Mouse (Mus musculus) kidney, adult 11 months (tissue): ENCODE measurements around the gene Camsap2.
A peak's percentile ranks its signal among the peaks of the same experiment; 100 is the strongest.

Experiments used
- DNase-seq: peaks from one replicate; pipeline ENCODE4 v3.0.0; 2022

Camsap2 gene

DNA sequence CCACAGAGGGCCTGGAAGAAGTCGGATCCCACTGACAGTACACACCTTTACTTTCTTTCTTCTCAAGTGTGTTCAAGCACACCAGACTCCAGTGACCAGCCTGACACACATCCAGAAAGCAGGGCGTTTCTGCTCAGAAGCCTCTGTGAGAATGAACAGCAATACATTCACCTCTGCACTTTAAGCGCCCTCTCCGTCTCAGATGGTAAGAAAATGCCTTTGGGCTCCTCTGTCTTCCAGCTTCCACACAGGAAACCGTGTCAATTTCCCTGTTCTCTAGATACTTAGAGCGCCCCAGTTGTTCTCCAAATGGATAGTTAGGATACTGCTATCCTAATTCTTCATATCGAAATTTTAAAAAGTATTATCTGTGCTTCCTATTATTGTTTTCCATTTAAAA, 2.2 kb downstream of the Camsap2 start:
- no peak for DNase-seq

DNA sequence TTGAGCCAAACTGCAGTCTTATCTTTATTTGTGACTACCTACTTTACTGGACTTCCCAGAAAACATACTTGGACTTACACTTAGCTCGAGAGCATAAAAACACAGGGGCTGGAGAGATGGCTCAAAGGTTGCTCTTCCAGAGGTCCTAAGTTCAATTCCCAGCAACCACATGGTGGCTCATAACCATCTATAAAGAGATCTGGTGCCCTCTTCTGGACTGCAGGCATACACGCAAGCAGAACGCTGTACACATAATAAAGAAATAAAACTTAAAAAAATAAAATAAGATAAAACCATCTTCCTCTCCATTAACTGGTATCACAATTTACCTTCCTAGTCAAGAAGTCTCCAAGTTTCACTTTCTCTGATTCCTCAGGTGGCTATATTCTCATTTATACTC, 5.4 kb downstream of the Camsap2 start:
- no peak for DNase-seq

DNA sequence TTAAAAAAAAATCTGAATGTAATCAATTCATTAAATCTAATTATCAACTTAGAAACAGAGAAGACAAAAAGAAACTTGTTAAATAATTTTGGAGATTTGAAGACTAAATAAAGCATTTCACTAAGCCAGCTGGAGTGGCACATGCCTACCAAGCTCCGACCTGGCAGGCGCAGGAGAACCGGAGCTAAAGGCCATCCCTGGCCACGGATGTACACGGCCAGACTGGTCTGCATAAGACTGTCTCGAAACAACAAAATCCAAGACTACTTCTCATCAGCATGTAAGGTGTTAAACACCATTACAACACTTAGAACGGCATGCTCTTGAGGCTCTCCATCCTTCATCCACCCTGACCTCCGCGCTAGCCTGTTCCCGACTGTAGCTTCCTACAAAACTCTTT, 11.2 kb downstream of the Camsap2 start:
- DNase-seq, result no peak

DNA sequence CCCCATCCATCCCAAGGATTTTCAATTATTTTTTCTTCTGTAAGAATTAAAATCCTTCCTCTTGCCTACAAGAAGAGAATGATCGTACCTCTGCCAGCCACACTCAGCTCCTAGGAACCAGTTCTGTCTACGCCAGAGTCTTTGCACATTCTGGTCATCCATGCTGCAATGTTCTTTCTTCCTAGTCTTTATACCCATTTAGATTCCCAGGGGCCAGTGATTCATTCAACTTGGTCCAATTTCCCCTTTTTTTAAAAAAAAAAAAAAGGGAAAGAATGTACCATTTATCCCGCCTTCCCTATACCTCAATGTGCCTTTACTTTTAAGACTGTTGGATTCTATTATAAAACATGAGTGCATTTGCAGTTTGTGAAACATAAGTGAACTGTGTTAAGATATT, 12.4 kb downstream of the Camsap2 start:
- no peak for DNase-seq

DNA sequence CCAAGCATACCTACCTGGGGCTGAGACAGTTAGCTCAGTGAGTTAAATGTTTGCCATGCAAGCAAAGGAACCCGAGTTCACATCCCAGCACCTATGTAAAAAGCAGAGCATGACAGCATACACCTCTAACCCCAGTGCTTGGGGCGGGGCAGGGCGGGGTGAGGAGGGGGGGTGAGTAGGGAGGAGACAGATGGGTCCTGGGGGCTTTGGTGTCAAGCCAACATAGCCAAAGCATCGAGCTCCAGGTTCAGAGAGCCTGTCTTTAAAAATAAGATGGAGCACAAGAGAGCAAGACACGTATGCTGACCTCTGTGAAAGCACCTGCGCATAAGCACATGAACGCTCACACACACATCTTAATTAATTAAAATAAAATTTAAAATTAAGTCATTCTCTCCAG, 12.8 kb downstream of the Camsap2 start:
- no peak for DNase-seq

DNA sequence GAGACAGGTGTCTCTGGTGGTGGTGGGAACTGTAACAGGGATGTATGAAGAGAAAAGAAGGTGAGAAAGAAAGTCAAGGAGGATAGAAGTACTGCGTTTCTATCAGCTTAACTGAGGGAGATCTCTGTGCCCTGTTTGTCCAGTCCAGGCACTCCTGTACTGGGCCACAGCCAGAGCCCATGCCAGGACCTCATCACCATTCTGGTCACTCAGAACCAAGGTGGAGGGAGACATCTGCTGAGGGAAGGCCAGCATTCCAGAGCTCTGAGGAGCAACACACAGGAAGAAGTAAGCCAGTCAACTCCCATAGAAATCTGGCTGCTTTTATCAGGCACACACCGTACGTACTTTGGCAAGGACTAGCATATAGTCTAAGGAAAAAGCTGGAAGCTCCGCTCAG, 14.1 kb downstream of the Camsap2 start:
- DNase-seq, result no peak

DNA sequence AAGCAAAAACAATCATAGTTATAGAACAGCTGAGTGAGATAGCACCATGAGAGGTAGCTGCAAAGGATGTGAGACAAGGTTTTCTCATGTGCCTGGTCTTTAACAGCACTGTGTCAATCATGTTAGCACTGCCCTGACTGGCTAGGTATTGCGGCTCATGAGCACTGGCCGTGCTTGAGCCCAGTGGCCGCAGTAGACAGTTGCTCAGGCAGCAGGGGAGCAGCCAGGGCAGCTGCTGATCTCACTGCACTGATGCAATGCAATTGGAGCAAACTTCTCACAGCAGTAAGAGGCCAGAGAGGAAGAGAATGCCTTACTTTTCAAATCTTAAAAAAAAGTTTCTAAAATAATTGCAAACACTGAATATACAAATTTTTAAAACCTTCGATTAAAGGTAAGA, 16.5 kb downstream of the Camsap2 start:
- DNase-seq, result no peak

DNA sequence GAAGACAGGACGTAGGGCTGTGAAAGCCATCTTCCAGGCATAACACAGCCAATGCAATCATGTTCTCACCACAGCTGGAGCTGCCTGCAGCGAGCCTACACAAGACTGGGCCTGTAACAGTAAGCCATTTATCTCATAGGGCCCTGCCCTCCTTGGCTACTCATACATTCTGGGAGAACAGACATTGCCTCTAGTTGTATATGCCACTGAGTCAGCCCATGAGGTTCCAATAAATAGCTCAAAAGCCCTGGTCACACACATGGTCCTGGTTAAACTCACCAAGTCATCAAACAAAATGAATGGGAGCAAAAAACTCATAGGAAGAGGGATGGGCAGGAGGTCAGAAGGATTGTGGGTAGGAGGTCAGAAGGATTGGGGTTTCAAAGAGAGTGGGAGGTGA, 17.3 kb downstream of the Camsap2 start:
- DNase-seq, result no peak

DNA sequence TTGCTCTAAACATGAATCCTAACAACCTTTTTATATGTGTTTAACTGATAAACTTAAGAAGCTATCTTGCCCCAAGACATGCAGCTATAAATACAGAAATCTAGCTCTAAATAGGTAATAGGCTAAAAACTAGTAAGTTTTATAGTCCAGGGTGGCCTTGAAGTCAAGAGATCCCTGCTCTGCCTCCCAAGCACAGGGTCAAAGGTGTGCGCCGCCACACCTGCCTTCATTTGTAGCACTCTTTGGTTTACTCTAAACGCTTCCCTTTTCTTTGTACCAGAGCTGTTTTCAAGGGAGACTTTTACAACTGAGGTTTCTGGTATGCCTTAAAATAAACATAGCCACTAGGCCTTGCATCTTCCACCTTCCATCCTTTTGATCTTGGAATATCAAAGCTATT, 18.3 kb downstream of the Camsap2 start:
- DNase-seq, result no peak

DNA sequence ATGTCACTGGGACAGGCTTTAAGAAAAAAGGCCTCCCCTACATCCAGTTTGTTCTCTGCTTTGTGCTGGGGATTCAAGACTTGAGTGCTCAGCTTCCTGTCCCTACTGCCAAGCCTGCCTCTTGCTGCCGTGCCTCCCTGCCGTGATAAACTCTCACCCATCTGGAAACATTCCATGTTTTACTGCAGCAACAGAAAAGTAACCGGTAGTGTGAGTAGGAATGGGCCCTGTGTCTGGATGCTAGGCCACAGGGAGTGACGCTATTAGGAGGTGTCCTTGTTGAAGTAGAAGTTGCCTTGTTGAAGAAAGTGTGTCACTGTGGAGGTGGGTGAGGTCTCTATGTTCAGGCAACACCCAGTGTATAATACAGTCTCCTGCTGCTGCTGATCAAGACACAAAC, 20.0 kb downstream of the Camsap2 start:
- peak; percentile 17 for DNase-seq

DNA sequence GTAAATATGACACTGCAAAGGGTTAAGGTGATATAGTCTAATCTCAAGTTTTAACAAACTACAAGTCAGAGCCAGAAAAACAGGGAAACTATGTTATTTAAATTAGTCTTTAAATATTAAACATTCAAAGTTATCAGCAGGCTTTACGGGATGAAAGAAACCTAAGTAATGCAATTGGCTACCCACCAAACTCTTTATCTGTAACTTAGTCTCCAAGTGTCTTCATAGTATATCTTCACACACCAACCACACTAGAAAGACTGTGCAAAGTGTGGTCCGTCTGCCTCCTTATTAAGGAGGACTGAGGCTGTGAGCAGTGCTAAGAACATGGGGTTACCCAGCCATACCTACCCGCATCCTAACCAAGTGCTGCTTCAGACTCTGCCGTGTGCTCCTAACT, 23.6 kb downstream of the Camsap2 start:
- no peak for DNase-seq

DNA sequence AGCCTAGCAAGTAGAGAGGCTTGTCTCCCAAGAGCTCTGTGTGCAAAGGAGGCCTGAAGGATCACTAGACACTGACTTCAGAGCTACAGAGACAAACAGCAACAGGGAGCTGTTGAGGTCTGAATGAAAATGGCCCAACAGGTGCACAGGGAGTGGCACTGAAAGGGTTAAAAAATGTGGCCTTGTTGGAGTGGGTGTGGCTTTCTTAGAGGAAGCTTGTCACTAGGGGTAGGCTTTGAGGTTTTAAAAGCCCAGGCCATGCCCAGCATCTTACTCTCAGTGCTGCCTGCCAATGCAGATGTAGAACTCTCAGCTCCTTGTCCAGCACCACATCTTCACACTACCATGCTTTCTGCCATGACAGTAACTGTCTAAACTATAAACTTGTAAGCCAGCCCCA, 29.6 kb downstream of the Camsap2 start:
- DNase-seq, result no peak

DNA sequence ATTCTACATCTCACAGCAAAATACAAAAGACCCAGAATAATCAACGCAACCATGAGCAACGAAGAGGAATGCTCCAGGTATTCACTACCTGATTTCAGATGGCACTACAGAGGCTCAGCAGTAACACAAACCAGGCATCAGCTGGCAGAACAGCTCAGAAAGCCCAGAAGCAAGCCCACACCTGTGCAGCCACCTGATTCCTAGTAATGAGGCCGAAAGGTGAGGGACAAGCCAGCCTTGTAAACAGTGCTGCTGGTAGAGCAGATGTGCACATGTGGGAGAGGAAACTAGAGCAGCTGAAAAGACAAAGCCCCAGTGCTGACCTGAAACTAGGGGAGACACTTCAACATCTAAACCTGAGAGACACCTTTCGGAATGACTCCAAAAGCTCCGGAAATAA, 36.7 kb downstream of the Camsap2 start:
- no peak for DNase-seq

DNA sequence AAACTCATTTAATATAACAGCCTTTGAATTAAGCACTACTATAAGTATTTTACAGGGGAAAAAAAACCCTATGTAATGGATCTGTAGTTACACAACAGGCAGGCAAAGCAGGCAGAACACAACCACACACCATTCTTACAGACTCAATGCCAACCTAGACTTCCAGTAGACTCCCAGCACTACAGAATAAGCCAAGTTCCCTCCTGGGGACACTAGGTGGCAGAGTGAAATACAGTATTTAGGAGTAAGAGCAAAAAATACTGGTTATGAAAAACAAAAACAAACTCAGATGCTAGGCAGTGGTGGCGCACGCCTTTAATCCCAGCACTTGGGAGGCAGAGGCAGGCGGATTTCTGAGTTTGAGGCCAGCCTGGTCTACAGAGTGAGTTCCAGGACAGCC, 39.5 kb downstream of the Camsap2 start:
- peak; percentile 14 for DNase-seq

DNA sequence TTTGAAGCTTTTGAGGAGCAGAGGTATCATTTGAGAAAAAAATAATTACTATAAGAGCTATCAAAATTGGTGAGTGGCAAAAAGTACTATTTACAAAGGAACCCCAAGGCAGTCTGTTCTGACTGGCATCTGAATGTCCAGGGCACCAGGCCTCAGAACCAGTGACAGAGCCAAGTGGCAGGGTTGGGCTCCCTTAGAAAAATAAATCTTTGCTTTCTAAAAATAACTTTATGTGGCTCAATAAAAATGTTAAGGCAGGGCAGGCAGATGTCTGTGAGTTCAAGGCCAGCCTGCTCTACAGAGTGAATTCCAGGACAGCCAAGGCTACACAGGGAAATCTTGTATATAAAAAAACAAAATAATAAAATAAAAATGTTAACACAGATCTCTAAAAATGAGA, 51.9 kb downstream of the Camsap2 start:
- no peak for DNase-seq

DNA sequence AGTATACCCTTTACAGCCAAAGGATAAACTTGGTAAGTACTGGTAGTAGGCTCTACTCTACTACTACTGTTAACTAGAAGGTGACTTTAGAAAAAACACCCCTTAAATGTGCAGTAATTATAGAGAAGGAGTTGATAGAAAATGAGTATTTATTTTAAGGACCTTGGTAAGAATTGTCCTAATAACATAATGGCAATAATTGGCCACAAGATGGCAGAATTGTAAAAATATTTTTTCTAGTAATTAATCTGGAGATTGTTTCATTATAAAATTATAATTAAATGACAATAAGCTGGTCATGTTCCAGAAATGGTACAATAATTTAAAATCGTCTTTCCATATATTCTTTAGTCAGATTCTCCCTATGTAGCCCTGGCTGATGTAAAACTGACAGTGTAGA, 56.1 kb downstream of the Camsap2 start:
- DNase-seq, result no peak

DNA sequence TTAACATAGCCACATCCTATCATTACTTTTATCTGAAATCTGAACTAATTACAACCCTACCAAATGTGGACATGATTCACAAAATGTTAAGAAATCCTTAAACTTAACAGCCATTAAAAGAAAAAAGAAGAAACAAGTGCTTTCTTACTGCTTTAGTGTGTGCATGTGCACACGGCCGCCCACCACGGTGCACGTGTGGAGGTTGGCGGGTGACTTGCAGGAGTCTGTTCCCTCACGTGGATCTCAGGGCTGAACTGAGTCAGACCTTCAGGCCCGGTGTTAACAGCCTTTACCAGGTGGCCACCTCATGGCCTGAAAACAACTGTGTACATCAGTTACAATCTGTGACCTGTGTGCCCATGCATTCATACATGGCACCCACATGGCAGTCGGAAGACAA, 68.5 kb downstream of the Camsap2 start:
- no peak for DNase-seq

DNA sequence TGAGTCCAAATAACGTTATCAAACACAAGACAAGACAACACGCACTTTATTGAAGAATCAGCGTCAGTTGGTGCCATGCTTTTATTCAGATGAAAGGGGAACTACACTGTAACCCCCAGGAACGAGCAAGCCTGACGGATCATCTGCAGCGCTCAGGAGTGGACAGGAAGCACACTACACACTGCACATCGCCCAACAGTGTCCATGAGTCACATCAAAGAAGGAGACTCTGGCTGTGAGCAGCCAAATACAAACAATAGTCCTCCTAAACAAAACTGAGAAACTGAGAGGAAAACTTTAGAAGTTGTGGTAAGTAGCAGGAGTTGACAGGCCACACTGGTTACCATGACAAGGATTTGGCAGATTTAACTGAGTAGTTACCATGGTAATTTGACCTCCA, 77.7 kb downstream of the Camsap2 start:
- DNase-seq, result no peak

DNA sequence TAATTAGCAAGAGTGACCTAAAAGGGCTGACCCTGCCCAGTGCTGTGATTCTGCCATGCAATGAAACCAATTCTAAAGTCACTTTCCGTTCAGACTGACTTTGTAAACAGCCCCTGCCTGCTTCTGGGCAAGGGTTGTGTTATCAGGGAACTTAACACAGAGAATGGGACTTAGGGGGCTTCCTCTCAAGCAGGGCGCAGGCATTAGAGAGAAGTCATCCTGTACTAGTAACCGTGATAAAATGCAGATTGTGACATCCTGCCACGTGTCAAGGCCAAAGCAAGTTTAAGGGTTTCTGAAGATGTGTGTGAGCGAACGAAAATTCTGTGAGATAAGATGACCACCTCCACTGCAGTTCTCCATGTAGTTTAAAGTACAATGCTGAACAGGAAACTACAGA, 79.8 kb downstream of the Camsap2 start:
- DNase-seq, result no peak

DNA sequence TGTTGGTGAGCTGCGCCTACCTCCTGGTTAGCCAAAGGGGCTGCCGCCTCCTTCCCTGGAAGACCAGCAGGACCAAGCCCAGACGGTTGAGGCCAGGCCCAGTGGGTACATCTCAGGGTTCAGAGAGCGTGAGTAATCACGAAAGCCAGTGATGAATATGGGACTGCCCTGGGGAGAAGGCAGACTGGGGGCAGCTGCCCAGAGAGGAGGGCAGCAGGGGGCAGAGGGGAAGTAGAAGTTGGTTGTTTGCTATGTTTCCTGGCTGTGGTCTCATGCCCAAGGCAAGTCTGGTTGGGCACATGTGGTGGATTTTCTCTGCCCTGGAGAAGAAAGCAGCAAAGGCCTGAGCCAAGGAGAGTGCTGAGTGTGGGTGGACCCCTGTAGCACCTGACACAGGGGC, 82.5 kb downstream of the Camsap2 start:
- DNase-seq, result no peak

DNA sequence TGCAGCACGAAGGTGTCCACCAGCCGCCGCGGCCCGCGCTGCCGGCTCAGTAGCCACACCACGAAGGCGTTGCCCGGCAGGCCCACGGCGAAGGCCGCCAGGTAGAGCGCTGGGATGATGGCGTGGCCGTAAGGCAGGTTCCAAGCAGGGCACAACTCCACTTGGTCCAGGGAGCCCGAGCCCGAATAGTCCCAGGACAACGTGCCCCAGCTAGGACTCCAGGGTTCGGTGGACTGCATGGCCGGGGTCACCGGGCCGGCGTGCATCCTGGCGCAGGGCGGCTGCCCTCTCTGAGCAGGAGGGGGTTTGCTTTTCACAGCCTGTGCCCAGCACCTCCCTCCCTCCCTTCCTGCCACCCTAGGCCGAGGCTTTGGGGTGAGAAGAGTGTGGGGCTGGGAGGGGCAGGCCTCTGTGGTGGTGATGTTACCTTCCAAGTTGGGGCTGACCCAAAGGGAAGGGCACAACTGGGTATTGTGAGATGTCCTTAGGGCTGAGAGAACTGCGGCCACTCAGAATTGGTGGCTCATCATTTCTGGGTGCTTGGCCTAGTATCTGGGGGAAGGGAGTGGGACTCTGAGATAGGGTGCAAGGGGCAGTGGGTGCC, 85.2 kb downstream of the Camsap2 start, which contains the start of gene Gpr25:
Gene Gpr25, minus strand, starts transcription at position 239 of the 604 bp plus-strand sequence.
- no peak for DNase-seq

DNA sequence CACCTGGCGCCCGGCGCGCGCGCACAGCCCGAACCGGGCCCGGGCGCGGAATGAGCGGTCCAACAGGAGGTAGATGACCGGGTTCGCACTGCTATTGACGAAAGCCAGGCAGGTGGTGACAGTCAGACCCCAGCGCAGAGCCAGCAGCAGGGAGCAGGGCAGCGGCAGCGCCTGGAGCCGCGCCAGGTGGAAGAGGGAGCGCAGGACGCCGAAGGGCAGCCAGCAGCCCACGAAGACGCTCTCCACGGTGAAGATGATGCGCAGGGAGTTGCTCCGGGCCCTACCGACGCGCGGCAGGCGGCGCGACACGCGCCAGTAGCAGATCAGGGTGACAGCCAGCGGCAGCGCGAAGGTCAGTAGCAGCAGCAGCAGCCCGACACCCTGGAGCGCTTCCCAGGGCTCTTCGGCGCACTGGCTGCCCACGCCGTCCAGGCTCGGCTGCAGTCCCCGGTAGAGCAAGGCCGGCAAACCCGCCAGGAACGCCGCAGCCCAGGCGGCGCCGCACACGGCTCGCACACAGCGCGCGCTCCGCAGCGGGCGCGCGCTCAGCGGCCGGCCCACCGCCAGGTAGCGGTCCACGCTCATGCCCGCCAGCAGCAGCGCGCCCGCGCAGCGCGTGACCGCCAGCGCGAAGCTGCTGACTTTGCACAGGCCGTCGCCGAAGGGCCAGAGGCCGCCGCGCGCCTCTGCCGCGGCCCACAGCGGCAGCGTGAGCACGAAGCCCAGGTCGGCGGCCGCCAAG, 85.8 kb downstream of the Camsap2 start:
- DNase-seq, result peak; percentile 51

DNA sequence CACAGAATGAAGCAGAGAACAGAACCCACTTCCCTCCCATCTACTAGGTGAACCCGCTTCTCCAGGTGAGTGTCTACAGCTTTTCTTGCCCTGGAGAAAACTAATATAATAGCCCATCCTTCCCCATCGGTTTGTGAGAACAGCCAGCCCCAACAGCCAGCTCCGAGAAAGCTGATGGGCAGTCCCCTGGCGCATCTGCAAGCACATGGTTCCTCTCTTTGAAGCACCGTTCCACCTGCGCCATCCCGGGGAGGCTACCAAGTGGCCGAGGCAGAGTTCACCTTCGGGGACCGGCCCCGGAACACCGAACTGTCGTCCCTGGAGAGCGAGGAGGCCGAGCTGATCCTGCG, 86.4 kb downstream of the Camsap2 start:
- DNase-seq, result no peak

DNA sequence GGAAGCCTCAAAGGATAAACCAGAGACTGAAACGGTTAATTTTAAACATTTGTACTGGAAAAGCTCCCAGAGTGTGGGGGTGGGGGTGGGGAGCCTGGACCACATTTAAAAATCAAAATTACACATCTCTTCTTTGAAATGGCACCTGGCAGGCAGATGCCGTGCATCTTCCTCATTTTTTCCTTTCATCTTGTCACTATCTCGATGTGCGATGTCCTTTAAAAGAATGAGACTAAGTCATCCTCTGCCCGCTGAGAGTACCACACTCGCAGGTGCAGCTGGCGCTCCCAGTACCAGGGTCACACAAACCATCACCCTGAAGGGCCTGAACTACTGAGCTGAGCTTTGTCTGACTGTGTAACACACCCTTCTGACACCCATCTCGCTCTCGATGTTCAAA, 87.4 kb downstream of the Camsap2 start:
- no peak for DNase-seq

DNA sequence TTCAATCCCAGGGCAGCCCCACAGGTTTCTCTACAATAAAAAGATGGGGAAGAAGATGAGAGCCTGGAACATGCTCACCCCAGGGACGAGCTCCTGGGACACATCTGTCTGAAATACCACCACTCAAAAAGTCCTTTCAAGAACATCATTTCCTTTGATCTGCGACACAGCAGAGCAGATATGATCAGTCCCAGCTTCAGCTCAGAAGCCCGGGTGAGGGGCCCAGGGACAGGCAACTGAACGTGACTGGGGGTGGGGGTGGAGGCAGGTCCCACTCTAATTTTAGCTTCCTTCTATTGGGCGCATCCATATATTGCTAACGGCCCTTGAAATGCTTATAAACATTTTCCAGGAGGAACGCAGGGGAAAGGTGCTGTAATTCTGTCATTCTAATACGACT, 90.2 kb downstream of the Camsap2 start:
- no peak for DNase-seq
